Mouse (Mus musculus): ENCODE results near the gene Trim66.
A peak's percentile ranks its signal among the peaks of the same experiment; 100 is the strongest.

Gene Trim66

GRCm38 (mm10) chr7:109522084-109522483 is 14.2 kb upstream of the Trim66 start:
- no peak for DNase-seq (ENCODE audit: low spot score in 2 of 2)

- DNase-seq (ENCODE audit: low spot score in 2 of 2) = no peak
Measured at GRCm38 (mm10) chr7:109519936-109520335, 12.0 kb upstream of the Trim66 start.

GRCm38 (mm10) chr7:109518838-109519696 is 11.1 kb upstream of the Trim66 start, which contains the start of gene Rpl27a:
Gene Rpl27a, plus strand, starts transcription at chr7:109519147.
- DNase-seq (ENCODE audit: low spot score in 2 of 2) = peak; percentile 97 to 99

- no peak for DNase-seq (ENCODE audit: low spot score in 2 of 2)
Measured at GRCm38 (mm10) chr7:109518036-109518681, 10.2 kb upstream of the Trim66 start.

DNA sequence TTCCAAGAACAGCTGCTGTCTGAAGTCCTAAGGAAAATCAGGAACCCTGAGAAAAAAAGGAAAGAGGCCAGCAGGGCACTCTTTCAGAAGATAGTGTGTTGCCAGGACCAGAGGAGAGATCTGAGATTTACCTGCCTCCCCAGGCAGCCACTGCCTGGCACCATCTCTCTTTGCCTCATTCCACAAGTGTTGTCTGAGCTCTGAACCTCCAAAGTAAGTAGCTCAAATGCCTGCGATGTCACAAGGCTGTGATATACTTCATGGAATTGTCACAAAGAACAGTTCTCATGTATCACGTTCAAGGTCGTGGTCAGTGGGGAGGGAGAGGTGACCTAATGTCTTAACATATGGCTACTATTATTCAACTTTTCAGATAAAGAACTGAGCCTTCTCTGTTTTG is 8.6 kb upstream of the Trim66 start:
- DNase-seq (ENCODE audit: low spot score in 2 of 2) = no peak

DNA sequence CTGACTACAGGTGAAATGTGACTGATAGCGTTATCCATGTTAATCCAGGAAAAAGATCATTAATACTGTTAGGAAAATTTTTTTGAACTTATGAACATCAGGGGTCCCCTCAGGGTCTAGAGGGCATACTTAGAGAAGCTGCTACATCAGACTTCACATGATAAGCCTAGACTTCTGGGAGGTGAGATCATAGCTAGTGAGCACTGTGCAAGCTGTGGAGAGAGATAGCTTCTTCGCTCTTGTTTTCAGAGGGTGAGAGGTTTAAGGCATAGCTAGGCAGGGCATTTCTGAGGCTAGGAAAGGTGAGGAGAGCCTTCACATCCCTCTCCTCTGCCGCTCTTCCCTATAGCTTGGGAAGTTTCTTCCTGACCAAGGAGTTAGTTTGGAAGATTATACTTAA is 3.9 kb upstream of the Trim66 start:
- DNase-seq (ENCODE audit: low spot score in 2 of 2) = no peak

- no peak for DNase-seq (ENCODE audit: low spot score in 2 of 2)
Measured at GRCm38 (mm10) chr7:109510799-109511198, 2.9 kb upstream of the Trim66 start.

GRCm38 (mm10) chr7:109507572-109507971 is 362 bp downstream of the Trim66 start:
- no peak for DNase-seq (ENCODE audit: low spot score in 2 of 2)

GRCm38 (mm10) chr7:109507119-109507518 is 815 bp downstream of the Trim66 start:
- no peak for DNase-seq (ENCODE audit: low spot score in 2 of 2)

DNA sequence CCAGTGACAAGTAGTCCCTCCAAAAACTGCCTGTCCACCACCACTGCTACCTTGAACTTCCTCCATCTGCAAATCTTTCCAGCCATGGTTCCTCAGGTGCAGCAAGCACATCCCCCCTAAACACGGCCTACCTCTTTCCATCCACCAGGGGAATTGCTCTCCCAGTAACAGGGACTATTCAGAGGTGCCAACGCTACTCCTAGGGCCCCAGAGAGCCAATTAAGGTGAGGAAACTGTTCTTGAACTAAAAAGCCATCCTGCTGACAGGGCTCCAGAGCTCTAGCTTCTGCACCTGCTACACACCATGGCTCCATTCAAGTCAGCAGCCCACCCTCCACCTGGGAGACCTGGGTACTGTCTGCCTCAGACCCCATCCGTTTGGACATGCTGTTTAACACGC is 10.4 kb downstream of the Trim66 start:
- DNase-seq (ENCODE audit: low spot score in 2 of 2) = no peak

GRCm38 (mm10) chr7:109493319-109494316 is 14.3 kb downstream of the Trim66 start:
- DNase-seq (ENCODE audit: low spot score in 2 of 2) = no peak

GRCm38 (mm10) chr7:109492616-109493318 is 15.2 kb downstream of the Trim66 start:
- DNase-seq (ENCODE audit: low spot score in 2 of 2) = no peak

- DNase-seq (ENCODE audit: low spot score in 2 of 2) = no peak
Measured at GRCm38 (mm10) chr7:109484221-109484620, 23.7 kb downstream of the Trim66 start.

GRCm38 (mm10) chr7:109480765-109481197 is 27.2 kb downstream of the Trim66 start:
- DNase-seq (ENCODE audit: low spot score in 2 of 2) = no peak

GRCm38 (mm10) chr7:109477926-109478325 is 30.0 kb downstream of the Trim66 start:
- DNase-seq (ENCODE audit: low spot score in 2 of 2) = no peak

GRCm38 (mm10) chr7:109470700-109471099 is 37.2 kb downstream of the Trim66 start:
- DNase-seq (ENCODE audit: low spot score in 2 of 2) = no peak

DNA sequence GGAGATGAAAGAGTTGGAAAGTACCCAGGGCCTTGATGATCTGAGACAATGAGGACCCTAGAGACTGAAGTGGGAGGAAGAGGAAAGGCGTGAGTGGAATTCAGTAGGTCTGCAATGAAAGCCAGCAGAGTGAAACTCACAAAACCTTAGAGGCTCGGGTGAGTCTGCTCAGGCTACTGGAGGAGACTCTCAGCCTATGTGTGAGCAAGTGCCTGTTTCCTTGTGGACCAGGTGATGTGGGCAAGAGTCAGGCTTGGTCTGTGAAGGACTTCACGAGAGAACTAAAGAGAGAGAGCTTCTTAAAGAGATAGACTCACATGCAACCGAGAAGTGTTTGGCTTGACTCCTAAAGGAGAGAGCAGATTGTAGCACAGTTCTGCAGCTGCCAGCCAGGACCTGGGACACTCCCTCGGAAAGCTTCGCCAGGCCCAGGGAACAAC is 39.7 kb downstream of the Trim66 start:
- DNase-seq (ENCODE audit: low spot score in 2 of 2) = no peak

GRCm38 (mm10) chr7:109467591-109467990 is 40.3 kb downstream of the Trim66 start:
- DNase-seq (ENCODE audit: low spot score in 2 of 2) = no peak

DNA sequence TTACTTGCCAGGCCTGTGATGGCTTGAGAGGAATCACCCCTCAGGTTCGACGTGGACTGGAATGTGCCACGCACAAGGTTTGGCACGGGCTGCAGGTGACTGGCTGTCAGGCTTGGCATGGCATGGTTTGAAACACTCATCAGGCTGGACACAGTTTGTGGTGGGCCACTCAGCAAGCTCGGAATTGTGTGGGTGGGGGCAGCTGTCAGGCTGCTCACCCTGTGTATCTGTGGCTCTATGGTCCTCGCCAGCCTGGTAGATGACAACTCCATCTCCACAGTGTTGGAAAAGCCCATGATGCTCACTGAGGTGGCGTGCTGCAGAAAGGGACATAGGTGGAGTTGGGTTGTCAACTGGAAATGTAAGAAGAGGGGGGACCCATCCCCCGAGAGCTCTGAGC is 47.2 kb downstream of the Trim66 start:
- DNase-seq (ENCODE audit: low spot score in 2 of 2) = no peak

GRCm38 (mm10) chr7:109456563-109456962 is 51.4 kb downstream of the Trim66 start:
- no peak for DNase-seq (ENCODE audit: low spot score in 2 of 2)

DNA sequence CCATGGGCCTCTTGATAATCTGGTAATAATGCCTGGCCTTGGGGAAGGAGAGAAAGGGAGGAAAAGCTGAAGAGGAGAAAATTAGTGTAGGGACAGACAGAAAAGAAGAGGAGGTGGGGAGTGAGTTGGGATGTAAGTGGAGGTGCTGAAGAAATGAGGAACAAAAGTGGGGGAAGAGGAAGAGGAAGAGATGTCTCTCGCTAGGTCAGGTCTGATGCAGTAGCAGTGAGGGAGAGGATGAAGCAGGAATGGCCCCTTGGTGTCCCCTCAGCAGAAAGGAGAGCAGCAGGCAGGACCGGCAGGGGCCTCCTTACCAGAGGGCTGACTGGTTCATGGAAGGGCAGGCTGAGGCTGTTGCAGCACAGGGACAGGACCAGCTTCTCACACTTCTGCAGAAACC is 52.2 kb downstream of the Trim66 start:
- DNase-seq (ENCODE audit: low spot score in 2 of 2) = no peak

Data from thymus, postnatal 10 days (tissue).